Mouse (Mus musculus) Patski (cell line): ENCODE data around the gene Sumo3. TPM values are rescaled to one million over a fixed set of nuclear protein-coding genes. Genes with fewer than 3 reads are reported as not detected.
A peak's percentile ranks its signal among the peaks of the same experiment; 100 is the strongest.

ENCODE experiments used
- ATAC-seq: fragments of 100-300 bp; one replicate; pipeline ENCODE4 v1.8.0; 2021
- CTCF ChIA-PET: fragments of 350-600 bp; sonication (Branson Sonifier 250); formaldehyde crosslinking; loops from one replicate; lab custom pipeline; 2022; ENCODE audit warnings: inconsistent platforms; lab: Charles Lee
- POLR2A ChIA-PET: fragments of 350-600 bp; sonication (Branson Sonifier 250); formaldehyde crosslinking; loops from one replicate; lab custom pipeline; 2022; ENCODE audit warnings: antibody characterized with exemption, inconsistent platforms; lab: Charles Lee
- DNase-seq: peaks from one replicate; pipeline ENCODE4 v3.0.0-alpha.2; 2011; ENCODE audit warnings: low read depth, low spot score
- H3K27me3 ChIP-seq: fragments of 371-371 bp; one replicate; pipeline ENCODE4 v1.5.1; 2021
- CTCF ChIP-seq: fragments of 100-300 bp; IDR thresholded peaks from one replicate; pipeline ENCODE4 v1.5.1; 2021
- in situ Hi-C: fragments of 300-500 bp; cut with MboI; formaldehyde crosslinking; loops from 3 replicates; pipeline ENCODE4 v1.11.1; 2018; ENCODE audit warnings: low pct_unique_long_range_greater_than_20kb, mixed read lengths
- polyA plus RNA-seq: library from polyadenylated mRNA; unstranded; gene quantifications from one replicate; pipeline ENCODE4 v1.2.3, GENCODE M21; 2021

Gene Sumo3
- polyA plus RNA-seq, 1 experiment from 2014 or later, result 235 TPM

- ChIA-PET POLR2A (interaction anchor here (2.0 kb wide), 1 partner anchor 11 kb away, joined by 8 read pairs; the partner anchor contains the start of gene Pttg1ip), CTCF (interaction anchor here (1.3 to 2.5 kb wide), 3 partner anchors 9 to 20 kb away, joined by 5 to 8 read pairs (median 7); partner anchors contain the start of gene Pttg1ip)
- in situ Hi-C loops, result no loop called here
- DNase-seq, result peak; percentile 90
- H3K27me3 ChIP-seq, result no peaks in the 10 kb centered on the region
- no peak for TF ChIP-seq CTCF
- peak; percentile 94 for ATAC-seq
Observed at GRCm38 (mm10) chr10:77569973-77570658, 35.8 kb upstream of the Sumo3 start.

- ChIA-PET POLR2A (interaction anchor here (0.5 to 1.6 kb wide), 2 partner anchors 10 to 286 kb away, joined by 3 to 5 read pairs; partner anchors contain the start of gene Pttg1ip), CTCF (no interaction called here)
- DNase-seq (no peak), ATAC-seq (no peak)
- in situ Hi-C loops, result no loop called here
- TF ChIP-seq CTCF, result no peak
- H3K27me3 ChIP-seq, result no peaks in the 10 kb centered on the region
Observed at GRCm38 (mm10) chr10:77572225-77572624, 33.7 kb upstream of the Sumo3 start.

DNA sequence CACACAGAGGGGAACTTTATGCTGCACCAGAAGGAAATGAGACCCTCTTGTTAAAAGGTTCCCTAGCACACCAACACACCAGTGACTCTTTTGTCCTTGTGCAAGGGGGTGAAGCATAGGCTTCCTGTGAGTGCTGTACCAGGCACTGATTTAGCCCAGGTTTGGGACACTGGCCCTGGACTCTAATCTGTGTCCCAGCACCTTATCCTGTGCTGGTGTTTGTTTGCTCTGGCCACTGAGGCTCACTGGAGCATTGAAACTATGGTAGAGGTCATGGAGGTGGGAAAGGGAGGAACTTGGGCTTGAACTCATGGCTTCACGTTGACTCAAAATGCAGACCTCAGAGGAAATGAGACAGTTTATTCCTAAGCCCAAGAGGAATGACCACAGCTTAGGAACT lies 32.7 kb upstream of the Sumo3 start:
- no peaks in the 10 kb centered on the region for H3K27me3 ChIP-seq

DNA sequence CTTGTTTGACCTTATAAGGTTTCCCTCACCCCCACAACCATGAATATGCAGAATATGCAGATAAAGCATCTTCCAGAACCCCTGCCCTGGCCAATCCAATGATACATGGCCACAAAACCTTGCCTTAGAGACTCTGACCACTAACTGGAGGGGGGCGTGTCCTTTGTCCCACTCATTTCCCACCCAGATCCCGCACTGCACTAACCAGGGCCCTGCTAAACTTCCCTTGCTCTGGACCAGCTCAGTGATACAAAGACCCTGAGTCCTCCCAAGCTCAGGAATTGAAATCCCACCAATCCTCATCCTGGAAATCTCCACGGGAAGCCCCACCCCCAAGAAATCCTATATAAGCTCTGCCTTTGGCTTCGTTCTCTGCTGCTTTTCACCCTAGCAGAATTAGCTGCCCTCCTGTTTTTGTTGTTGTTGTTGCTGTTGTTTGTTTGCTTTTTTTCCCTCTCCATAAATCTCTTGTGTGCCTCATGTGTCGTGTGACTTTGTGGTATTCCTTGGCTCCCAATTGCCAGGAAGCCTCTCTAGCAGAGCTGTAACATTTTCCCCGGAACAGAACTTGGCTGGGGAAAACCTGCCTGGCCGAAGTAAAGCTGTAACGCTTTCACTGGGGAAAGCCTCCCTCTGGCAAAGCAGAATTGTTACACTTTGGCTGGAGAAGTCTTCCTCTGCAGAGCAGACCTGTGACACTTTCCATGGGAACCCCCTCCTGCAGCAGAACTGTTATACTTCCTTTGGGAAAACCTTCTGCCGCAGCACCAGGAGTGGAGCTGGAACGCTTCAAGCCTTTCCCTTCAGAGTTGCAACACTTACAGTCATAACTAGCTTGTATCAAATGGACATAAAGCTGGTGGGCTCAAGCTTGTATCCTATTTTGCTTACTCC lies 25.6 kb upstream of the Sumo3 start:
- H3K27me3 ChIP-seq, result no peaks in the 10 kb centered on the region
- ChIA-PET CTCF (interaction anchor here (1.1 to 2.2 kb wide), 4 partner anchors 14 to 43 kb away, joined by 3 to 6 read pairs (median 4); no protein-coding TSS in a partner anchor), POLR2A (interaction anchor here (2.5 kb wide), 1 partner anchor 10 kb away, joined by 8 read pairs; no protein-coding TSS in a partner anchor)
- DNase-seq, result no peak
- in situ Hi-C loops, result no loop called here
- TF ChIP-seq CTCF, result no peak
- ATAC-seq, result no peak

More for the DNA sequence above, 32.7 kb upstream of the Sumo3 start:
- no peak for ATAC-seq
- no peak for DNase-seq
- ChIA-PET CTCF (no interaction called here), POLR2A (interaction anchor here (1.6 kb wide), 1 partner anchor 9 kb away, joined by 5 read pairs; the partner anchor contains the start of gene Pttg1ip)
- in situ Hi-C loops, result no loop called here
- TF ChIP-seq CTCF, result no peak

DNA sequence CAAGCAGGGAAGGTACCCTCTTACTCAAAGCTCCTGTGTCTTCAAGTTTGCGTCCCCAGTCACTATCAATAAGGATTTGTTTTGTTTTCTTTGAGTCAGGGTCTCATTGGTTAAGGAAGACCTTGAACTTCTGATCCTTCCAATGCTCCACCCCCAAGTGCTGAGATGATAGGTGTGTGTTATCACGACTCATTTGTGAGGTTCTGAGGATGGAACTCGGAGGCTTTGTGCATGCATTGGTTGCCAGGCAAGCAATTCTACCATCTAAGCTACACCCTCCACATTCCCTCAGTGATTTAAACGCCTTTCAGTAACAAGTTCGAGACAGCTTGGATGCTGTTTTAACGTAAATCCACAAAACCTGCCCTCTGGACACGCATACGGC lies 24.9 kb upstream of the Sumo3 start:
- in situ Hi-C loops, result no loop called here
- DNase-seq, result no peak
- TF ChIP-seq CTCF, result no peak
- no peak for ATAC-seq
- POLR2A ChIA-PET, result interaction anchor here (1.1 to 2.5 kb wide), 3 partner anchors 10 to 67 kb away, joined by 3 to 8 read pairs (median 4); no protein-coding TSS in a partner anchor
- H3K27me3 ChIP-seq, result no peaks in the 10 kb centered on the region
- CTCF ChIA-PET, result interaction anchor here (0.9 to 2.2 kb wide), 5 partner anchors 9 to 42 kb away, joined by 3 to 8 read pairs (median 5); no protein-coding TSS in a partner anchor

DNA sequence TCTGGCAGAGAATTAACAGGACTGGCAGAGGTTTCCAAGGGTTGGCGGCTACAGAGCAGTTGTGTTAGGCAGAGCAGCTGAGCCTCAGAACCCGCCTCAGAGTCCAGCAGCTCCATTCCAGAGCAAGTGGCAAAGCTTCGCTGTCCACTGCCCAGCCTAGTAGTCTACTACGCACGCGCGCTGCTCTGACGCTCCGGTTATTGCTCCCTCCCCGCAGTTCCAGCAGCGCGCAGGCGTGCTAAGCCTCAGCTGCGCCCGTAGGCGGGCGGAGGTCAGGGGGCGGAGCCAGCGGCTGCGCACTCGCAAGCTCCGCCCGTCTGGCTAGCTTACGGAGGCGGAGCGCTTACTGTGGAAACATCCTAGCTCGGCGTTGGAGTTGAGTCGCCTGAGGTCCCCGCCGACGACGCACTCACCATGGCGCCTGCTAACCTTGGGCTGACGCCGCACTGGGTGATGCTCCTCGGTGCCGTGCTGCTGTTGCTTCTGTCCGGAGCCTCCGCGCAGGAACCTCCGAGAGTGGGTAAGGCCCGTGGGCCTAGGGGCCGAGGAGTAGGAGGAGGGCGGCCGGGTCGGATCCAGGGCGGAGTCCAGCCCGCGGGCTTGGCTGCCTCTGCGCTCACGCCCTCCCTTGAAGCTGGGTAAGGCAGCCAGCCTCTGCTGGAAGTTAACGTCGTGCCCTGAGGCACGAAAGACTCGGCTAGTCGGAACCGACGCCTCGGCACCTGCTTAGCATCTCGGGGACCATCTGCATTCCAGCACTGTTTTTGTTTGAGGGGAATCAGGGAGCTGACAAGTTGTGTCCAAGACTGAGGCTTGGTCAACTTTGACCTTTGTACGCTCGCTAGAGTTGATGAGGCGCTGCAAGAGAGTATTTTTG lies 24.3 kb upstream of the Sumo3 start, which contains the start of gene Pttg1ip:
Pttg1ip (plus strand) TSS at position 313 of the 877 bp plus-strand sequence.
- ChIA-PET CTCF (interaction anchor here (0.9 to 2.2 kb wide), 5 partner anchors 9 to 39 kb away, joined by 3 to 8 read pairs (median 5); no protein-coding TSS in a partner anchor), POLR2A (interaction anchor here (1.1 to 2.5 kb wide), 5 partner anchors 9 to 67 kb away, joined by 3 to 8 read pairs (median 4); no protein-coding TSS in a partner anchor)
- H3K27me3 ChIP-seq, result no peaks in the 10 kb centered on the region
- in situ Hi-C loops, result no loop called here
- no peak for TF ChIP-seq CTCF
- DNase-seq (peak; percentile 90), ATAC-seq (peak; percentile 91)

GRCm38 (mm10) chr10:77582285-77582618 lies 23.6 kb upstream of the Sumo3 start:
- in situ Hi-C loops, result no loop called here
- DNase-seq, result no peak
- ChIA-PET CTCF (interaction anchor here (1.3 to 2.2 kb wide), 3 partner anchors 12 to 39 kb away, joined by 3 to 8 read pairs (median 6); no protein-coding TSS in a partner anchor), POLR2A (interaction anchor here (1.1 to 2.5 kb wide), 5 partner anchors 9 to 68 kb away, joined by 3 to 8 read pairs (median 4); no protein-coding TSS in a partner anchor)
- no peaks in the 10 kb centered on the region for H3K27me3 ChIP-seq
- ATAC-seq, result no peak
- TF ChIP-seq CTCF, result no peak

- no peak for TF ChIP-seq CTCF
- DNase-seq (no peak), ATAC-seq (no peak)
- POLR2A ChIA-PET, result no interaction called here
- H3K27me3 ChIP-seq, result no peaks in the 10 kb centered on the region
- in situ Hi-C loops, result no loop called here
- CTCF ChIA-PET, result interaction anchor here (1.1 to 1.2 kb wide), 2 partner anchors 21 to 33 kb away, joined by 3 to 5 read pairs; no protein-coding TSS in a partner anchor
Observed at GRCm38 (mm10) chr10:77583795-77584422, 22.0 kb upstream of the Sumo3 start.

- ChIA-PET CTCF (interaction anchor here (1.4 to 2.7 kb wide), 2 partner anchors 18 to 41 kb away, joined by 5 to 6 read pairs; no protein-coding TSS in a partner anchor), POLR2A (no interaction called here)
- DNase-seq (no peak), ATAC-seq (no peak)
- no peak for TF ChIP-seq CTCF
- H3K27me3 ChIP-seq, result no peaks in the 10 kb centered on the region
- in situ Hi-C loops, result no loop called here
Observed at GRCm38 (mm10) chr10:77586637-77587036, 19.3 kb upstream of the Sumo3 start.
